Mouse (Mus musculus) layer of hippocampus, adult 2 months (tissue): Measurements from ENCODE around the gene Gm15737. TPM values are rescaled to one million over a fixed set of nuclear protein-coding genes. Genes with fewer than 3 reads are reported as not detected.

Experiments
- DNase-seq, 2 experiments: peaks; one replicate each; pipeline ENCODE4 v3.0.0; 2022; ENCODE audit warnings: low spot score in 2 of 2
- H3K27ac ChIP-seq: fragments of 200-600 bp; 2 replicates; pipeline ENCODE4 v1.8.1; 2022
- H3K4me3 ChIP-seq: fragments of 200-600 bp; 2 replicates; pipeline ENCODE4 v1.8.1; 2022; ENCODE audit warnings: mild to moderate bottlenecking
- CTCF ChIP-seq: fragments of 200-600 bp; conservative IDR thresholded peaks from 2 replicates; pipeline ENCODE4 v1.8.1; 2022; ENCODE audit warnings: antibody characterized with exemption, mild to moderate bottlenecking, moderate library complexity
- long read RNA-seq, 2 experiments: library from polyadenylated mRNA; stranded (forward); transcript quantifications; one replicate each; pipeline ENCODE4 v2.0.0; 2021; ENCODE audit warnings: borderline mapping rate in 2 of 2
- total RNA-seq, 2 experiments: library from RNA; stranded (reverse); gene quantifications; 2 replicates each; pipeline ENCODE4 v1.2.3; 2021

Gene Gm15737
- total RNA-seq, result not detected
- long read RNA-seq, experiment 1, result 0 reads
- long read RNA-seq, experiment 2, result 0 reads

DNA sequence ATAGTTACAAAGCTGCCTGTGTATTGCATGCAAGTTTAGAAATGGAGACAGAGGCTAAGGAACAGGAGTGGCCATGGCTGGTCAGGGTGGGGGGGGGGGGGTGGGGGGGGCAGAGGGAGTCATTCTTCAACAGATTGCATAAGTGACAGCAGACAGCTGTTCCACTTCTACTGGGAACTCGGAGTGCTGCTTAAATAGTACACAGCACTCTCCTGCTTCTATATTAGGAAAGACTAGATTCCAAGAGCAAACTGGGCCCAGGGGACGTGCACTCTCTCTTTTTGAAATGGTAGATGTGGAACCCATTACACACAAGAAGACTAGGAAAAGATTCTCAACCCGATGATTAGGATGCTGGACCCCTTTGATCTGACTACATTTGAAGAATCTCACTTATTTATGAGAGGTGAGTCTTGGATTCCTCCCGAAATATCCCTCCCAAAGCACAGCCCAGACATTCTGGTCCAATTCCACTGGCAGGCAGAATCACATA is at the start of gene Gm15737:
TSS of gene Gm15737 (plus strand) at position 269 of the 493 bp plus-strand sequence.
- DNase-seq, result peak in 1 of 2 experiments; percentile 10
- TF ChIP-seq CTCF, result no peak
- no peak within 1 kb of the TSS for H3K4me3 ChIP-seq
- H3K27ac ChIP-seq, result peak within 1 kb of the TSS; percentile 63

DNA sequence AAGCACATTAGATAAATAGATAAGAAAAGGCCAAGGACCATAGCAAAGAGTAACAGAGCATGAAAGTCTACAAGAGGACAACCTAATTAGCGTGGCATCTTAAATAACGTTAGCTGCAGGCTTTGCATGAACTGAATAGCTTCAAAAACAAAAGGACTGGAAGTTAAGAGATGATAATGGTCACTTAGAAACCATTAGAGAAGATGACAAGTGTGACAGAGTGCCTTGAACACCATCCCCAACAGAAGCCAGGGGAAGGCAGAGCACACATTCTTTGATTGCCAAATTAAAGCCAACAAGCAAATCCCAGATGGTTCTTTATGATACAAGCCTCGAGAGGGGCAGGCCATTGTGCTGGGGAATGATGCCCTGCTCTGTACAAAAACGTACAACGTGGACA is 47.6 kb upstream of the Gm15737 start:
- no peak for TF ChIP-seq CTCF
- Histone ChIP-seq H3K27ac (no peak overlapping the region), H3K4me3 (no peak overlapping the region)
- no peak for DNase-seq

DNA sequence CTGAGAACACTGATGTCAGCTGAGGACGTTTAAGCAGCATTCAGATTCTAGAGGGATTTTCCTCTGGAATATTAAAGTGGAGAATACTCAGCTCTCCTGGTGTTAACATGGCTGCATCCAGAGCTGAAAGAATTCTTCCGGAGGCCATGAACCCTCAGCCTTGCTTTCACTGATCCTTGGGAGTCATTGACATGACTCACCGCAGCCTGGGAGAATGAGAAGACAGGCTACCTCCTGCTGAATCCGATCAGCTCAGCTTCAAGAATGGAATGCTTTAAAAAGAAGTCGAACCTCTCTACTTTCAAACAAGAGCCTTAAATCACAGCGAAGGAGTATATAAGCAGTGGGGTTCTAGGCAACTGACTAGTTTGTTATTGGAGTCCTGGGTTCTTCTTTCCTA is 47.2 kb upstream of the Gm15737 start:
- H3K27ac ChIP-seq, result no peak overlapping the region
- H3K4me3 ChIP-seq, result no peak overlapping the region
- TF ChIP-seq CTCF, result no peak
- DNase-seq, result no peak

DNA sequence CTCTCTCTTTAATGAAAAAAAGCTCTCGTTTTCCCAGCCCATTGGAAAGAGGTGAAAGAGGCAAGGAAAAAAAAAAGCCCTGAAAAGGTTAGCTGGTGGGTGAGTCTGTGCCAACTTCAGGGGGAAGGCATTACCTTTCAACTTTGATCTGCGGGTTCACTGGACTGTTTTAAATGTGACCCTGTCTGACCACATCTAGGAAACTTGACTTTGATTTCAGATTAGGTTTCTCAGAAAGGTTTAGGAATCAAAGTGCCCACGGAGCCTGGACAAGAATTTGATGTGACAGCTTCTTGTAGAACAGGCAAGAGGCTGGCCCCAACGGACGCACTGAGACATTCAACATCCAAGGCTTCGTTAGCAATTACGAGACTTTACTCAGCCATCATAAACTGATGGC is 45.2 kb upstream of the Gm15737 start:
- TF ChIP-seq CTCF, result no peak
- Histone ChIP-seq H3K4me3 (no peak overlapping the region), H3K27ac (no peak overlapping the region)
- DNase-seq, result no peak

DNA sequence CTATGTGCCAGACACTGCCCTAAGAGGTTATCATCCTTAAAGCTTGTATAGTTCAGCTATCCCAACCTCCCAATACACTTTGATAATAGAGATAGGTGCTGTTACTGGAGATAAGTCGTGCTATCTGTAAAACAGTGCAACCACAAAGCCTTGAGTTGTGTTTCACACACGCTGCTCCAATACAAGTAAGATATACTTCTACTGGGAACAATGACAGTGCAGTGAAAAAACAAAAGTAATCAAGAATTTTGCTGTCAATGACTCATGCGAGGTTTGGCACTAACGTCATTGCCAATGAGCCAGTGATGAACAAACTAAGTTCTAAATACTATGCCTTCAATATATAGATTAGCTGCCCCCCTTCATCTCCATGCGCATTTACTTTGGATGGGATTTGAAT is 42.6 kb upstream of the Gm15737 start:
- Histone ChIP-seq H3K27ac (no peak overlapping the region), H3K4me3 (no peak overlapping the region)
- DNase-seq, result no peak
- no peak for TF ChIP-seq CTCF

DNA sequence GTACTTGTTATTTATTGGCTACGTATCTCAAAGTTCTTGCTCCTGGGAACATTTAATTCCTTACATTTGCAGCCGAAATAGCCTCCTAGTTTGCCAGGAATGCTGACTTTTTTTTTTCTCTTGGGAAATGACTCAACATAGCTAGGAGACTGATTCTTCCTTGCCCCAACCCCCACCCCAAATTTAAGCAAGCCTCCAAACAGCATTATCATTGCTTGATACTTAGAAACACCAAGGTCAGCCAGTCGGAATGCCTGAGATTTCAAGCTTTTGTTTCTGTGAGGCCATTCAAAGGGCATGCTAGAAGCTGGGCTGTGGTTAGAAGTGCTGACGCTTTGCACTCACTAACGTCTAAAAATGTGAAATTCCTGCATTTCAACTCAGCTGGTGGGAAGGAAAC is 41.8 kb upstream of the Gm15737 start:
- no peak overlapping the region for H3K27ac ChIP-seq
- TF ChIP-seq CTCF, result no peak
- DNase-seq, result no peak
- H3K4me3 ChIP-seq, result no peak overlapping the region

DNA sequence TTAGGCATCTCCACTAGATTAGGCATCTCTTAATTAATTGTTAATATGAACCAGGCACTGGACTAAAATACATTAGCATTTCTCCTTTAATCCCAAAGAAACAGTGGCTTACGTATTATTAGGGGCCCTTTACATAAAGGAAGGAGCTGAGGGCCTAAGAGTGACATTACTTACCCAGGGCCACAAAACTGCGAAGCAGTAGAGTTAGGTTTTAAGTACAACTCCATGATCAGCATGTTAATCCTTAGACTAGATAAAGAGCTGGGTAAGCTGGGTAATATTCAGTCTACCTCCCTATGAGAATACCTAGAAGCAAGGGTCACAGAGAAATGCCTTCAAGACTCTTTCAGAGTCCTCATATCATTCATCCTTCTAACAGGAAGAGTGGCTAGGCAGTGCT is 40.0 kb upstream of the Gm15737 start:
- no peak overlapping the region for H3K27ac ChIP-seq

DNA sequence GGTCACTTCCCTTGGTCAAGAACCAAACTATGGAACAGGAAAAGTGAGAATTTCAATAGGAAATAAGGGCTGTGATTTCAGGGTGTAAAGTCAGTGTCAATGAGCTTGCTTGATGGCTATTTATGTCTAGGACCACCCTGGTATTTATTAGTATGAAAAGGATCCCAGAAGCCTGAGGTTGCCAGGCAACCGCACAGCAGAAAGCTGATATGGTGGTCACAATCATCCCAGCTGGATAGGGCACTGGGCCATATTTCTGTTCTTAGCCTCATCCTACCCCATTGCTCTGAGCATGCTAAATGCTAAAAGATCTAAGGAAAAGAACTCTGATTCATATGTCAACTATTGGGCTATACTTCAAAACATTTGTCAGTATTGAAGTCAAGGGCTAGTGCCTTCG is 38.1 kb upstream of the Gm15737 start:
- H3K27ac ChIP-seq, result no peak overlapping the region
- no peak overlapping the region for H3K4me3 ChIP-seq
- DNase-seq, result no peak
- TF ChIP-seq CTCF, result no peak

More for the DNA sequence above, 40.0 kb upstream of the Gm15737 start:
- TF ChIP-seq CTCF, result no peak
- H3K4me3 ChIP-seq, result no peak overlapping the region
- no peak for DNase-seq

DNA sequence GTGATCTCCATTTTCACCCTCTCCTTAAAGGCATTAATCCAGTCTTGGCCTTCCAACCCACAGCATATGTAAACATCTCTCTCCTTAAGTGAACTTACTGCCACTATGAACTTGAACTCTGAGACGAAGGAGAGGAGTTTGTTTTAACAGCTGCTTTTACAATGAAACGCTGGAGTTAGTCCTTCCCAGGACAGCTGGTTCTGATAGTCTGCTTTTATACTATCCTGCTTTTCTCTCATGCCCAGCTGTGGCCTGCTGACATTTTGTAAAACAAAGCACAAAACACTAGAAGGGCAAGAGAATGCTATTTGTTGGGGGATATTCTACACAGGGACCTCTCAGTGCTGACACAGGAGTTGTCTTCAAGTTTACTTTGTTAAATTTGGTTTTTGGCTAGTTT is 27.2 kb upstream of the Gm15737 start:
- DNase-seq, result no peak
- Histone ChIP-seq H3K27ac (no peak overlapping the region), H3K4me3 (no peak overlapping the region)
- TF ChIP-seq CTCF, result no peak

DNA sequence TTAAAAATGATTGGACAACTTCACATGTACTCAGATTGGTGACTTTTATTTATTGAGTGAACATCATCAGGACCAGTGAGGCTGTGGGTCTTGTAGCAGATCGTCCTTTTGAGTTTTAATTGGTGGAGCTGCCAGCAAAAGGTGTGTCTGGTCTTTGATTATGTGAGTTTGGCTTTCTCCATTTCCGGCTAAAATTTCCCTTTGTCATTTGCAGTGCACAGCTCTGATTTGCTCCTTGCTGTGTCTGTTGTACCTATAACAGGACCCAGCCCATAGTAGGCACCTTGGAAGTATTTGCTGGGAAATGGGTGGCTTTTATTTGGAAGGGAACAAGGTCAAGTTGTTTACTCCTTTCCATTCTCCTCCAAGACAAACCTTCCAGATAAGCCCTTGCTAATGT is 25.7 kb upstream of the Gm15737 start:
- Histone ChIP-seq H3K4me3 (no peak overlapping the region), H3K27ac (no peak overlapping the region)
- TF ChIP-seq CTCF, result no peak
- no peak for DNase-seq

DNA sequence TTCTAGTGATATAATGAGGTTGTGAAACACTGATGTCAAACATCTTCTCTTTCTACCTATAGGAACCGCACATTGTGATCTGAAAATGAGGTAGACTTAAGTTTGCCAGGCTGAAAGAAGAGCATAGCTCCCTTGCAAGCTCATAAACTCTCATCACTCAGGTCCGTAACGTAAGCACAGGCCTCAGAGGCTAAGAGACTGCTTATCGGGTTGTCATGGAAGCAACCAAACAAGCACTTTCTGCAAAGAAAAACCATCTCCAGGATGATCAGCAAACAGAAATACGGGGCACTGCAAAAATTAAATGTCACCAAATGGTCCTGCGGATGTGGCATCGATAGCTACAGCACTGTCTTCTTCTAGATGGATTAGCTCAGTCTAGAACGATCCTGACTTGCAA is 23.3 kb upstream of the Gm15737 start:
- no peak for DNase-seq
- no peak for TF ChIP-seq CTCF
- H3K27ac ChIP-seq, result peak overlapping the region; percentile 43; the same call in 1 of the 2 replicates

DNA sequence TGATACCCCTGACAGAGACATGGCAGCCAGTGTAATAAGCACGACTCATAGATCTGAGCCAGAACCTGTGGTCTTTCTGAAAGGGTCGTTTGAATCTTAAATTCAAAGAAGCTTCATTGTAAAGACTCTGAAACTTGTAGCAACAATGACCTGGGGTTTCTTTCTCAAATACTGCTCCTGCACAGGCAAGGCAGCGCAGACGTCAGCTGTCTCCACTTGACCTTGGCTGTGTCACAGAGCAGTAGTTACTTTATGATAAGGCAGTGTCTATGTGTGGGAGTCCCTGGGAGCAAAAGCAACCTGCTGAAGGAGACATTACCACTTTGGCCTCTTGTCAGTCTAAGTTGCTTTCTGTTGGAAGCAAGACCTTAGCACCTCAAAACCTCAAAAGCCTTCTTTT is 22.5 kb upstream of the Gm15737 start:
- no peak for DNase-seq
- H3K27ac ChIP-seq, result no peak overlapping the region
- no peak for TF ChIP-seq CTCF
- no peak overlapping the region for H3K4me3 ChIP-seq

More for the DNA sequence above, 23.3 kb upstream of the Gm15737 start:
- no peak overlapping the region for H3K4me3 ChIP-seq

DNA sequence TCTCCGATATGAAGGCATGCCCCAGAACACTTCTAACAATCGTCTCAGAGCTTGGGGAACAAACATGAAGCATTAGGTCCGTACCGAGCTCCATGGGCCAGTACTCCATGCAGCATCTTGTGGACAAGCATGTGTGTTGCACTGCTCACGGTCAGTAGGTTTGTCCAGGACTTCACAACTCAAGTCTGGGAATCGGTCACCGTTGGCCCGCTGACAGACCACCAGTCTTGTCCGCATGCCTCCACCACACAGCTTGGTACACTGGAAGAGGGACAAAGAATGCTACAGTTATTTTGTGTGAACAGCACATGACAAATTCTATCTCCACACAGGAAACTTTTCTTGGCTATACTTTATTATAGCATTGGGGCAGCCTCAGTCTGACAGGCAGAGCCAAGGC is 19.9 kb upstream of the Gm15737 start:
- no peak for DNase-seq
- TF ChIP-seq CTCF, result no peak
- Histone ChIP-seq H3K4me3 (no peak overlapping the region), H3K27ac (no peak overlapping the region)

DNA sequence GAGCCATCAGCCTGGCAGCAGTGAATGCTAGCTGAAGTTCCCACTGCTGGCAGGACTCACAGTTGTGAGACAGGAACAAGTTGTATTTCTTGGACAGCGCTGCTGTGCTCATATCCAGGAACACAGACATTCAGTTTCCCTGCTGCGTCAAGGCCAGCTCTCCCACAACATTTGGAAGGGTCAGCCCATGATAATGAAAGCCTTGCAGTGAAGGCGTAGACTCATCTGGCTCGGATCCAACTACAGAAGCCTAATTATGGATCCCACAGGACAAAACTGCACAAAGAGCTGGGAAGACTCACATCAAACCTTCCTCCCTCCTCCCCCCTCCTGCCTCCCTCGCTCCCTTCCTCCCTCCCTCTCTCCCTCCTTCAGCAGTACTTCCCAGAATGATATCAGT is 18.9 kb upstream of the Gm15737 start:
- H3K27ac ChIP-seq, result peak overlapping the region; percentile 61
- peak; percentile 36 to 71 for DNase-seq
- no peak overlapping the region for H3K4me3 ChIP-seq
- TF ChIP-seq CTCF, result no peak

DNA sequence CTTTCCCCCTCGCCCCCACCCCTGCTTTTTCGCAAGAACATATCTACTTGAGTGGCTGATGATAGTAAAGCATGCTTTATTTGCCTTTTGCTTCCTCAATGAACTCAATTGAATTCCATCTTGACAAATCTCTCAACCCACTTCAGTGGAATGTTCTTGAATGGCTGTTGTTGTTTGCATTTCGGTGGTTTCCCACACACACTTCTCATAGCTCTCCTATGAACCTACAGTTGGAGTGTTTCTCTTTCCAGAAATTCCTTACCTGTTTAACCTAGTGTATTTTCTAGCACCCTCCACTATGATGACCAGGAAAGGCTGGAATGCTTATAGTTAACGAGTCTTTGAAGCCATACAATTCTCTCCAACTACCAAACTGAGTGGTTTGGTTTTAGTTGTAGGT is 14.3 kb upstream of the Gm15737 start:
- no peak for DNase-seq

More for the DNA sequence above, 14.3 kb upstream of the Gm15737 start:
- no peak for TF ChIP-seq CTCF
- Histone ChIP-seq H3K4me3 (no peak overlapping the region), H3K27ac (no peak overlapping the region)
